Mouse (Mus musculus): ENCODE results near the gene Tkfc. TPM values are rescaled to one million over a fixed set of nuclear protein-coding genes. Genes with fewer than 3 reads are reported as not detected.

Tkfc gene
- polyA plus RNA-seq, 2 experiments: 15.4 to 24.1 TPM

DNA sequence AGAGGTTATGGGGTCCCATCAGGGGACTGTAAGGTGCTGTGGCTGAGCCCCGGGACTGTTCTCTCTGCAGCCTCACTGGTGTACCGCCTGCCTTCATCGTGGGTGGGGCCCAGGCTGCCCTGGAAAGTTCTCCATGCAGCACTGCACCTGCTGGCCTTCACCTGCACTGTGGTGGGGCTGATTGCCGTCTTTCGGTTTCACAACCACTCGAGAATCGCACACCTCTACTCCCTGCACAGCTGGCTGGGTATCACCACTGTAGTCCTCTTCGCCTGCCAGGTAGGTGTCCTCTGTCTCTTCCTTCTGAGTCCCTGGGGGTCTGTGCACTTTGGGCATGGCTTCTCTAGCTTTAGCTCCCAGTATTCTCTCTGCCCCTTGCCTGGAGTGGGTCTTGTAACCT lies 20.3 kb downstream of the Tkfc start:
- ATAC-seq (ENCODE audit: low FRiP score, low read depth) (no peak), DNase-seq (ENCODE audit: low spot score) (no peak)
- Histone ChIP-seq H3K4me3 (replicated peaks; ENCODE audit: low read length) (no peak overlapping the region), H3K9me3 (ENCODE audit: control insufficient read depth, low read length) (no peaks in the 10 kb centered on the region), H3K36me3 (ENCODE audit: control insufficient read depth, insufficient read depth, low read length) (peaks cover 37% of the 10 kb centered on the region; the same call in 1 of the 2 replicates), H3K4me1 (ENCODE audit: control insufficient read depth, insufficient read depth, low read length) (no peaks in the 10 kb centered on the region), H3K9ac (ENCODE audit: low read depth, low read length, severe bottlenecking) (no peak overlapping the region), H3K27ac (replicated peaks; ENCODE audit: low read depth, low read length) (no peak overlapping the region), H3K4me2 (replicated peaks; ENCODE audit: low read depth, low read length, severe bottlenecking) (no peak overlapping the region), H3K27me3 (ENCODE audit: control insufficient read depth, insufficient read depth, low read length) (no peaks in the 10 kb centered on the region)
- 84% methylated on average over 8 of the region's 8 CpGs for WGBS
- TF ChIP-seq POLR2A (IDR thresholded peaks at IDR 0.05; ENCODE audit: borderline replicate concordance, extremely low read depth, insufficient read depth, insufficient read length): no peak

DNA sequence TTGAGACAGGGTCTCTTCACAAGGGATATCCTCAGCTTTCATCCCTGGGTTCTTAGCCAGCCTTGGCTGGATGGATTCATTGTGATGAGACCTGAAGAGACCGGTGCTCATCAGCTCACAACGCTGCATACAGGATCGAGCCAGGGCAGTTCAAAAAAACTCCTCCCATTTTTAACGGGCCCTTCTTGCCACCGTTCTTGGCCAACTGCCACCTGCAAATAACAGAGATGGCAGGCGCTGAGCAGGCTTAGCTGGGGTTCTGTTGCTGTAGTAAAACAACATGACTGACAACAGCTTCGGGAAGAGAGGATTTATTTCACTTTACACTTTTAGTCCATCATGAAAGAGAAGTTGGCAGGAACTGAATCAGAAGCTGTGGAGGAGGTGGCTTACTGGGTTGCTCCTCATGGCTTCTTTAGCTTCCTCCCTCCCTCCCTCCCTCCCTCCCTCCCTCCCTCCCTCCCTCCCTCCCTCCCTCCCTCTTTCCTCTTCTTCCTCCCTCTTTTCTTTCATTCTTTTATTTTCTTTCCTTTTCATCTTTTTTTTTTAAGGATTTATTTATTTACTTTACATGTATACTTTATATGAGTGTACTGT lies 21.8 kb downstream of the Tkfc start:
- no peak overlapping the region for H3K4me2 ChIP-seq (replicated peaks; ENCODE audit: low read depth, low read length, severe bottlenecking)
- no peak overlapping the region for H3K27ac ChIP-seq (replicated peaks; ENCODE audit: low read depth, low read length)
- peaks cover 28% of the 10 kb centered on the region; the same call in 1 of the 2 replicates for H3K36me3 ChIP-seq (ENCODE audit: control insufficient read depth, insufficient read depth, low read length)
- H3K9me3 ChIP-seq (ENCODE audit: control insufficient read depth, low read length): no peaks in the 10 kb centered on the region
- DNase-seq (ENCODE audit: low spot score) (no peak), ATAC-seq (ENCODE audit: low FRiP score, low read depth) (no peak)
- no peaks in the 10 kb centered on the region; the same call in 1 of the 2 replicates for H3K4me1 ChIP-seq (ENCODE audit: control insufficient read depth, insufficient read depth, low read length)
- H3K27me3 ChIP-seq (ENCODE audit: control insufficient read depth, insufficient read depth, low read length): no peaks in the 10 kb centered on the region
- TF ChIP-seq POLR2A (IDR thresholded peaks at IDR 0.05; ENCODE audit: borderline replicate concordance, extremely low read depth, insufficient read depth, insufficient read length): no peak
- H3K9ac ChIP-seq (ENCODE audit: low read depth, low read length, severe bottlenecking): no peak overlapping the region
- no peak overlapping the region for H3K4me3 ChIP-seq (replicated peaks; ENCODE audit: low read length)
- 58% methylated on average over 7 of the region's 7 CpGs for WGBS

DNA sequence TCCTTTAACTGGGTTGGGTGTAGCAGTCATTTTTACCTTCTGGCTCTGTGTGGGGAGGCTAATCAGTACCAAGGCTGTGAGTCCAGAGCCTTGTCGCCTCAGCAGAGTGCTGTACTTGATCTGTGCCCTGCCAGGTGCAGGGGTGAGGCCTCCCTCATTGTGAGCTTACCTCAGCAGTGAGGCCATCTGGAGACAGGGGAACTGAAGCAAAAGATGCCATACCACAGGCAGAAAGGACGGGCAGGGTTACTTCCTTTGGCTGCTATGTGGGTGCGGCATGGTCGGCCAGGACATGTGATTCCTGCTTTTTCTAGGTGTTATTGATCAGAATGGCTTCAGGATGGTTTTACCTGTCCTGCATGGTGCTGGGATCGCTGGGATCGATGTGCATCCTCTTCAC lies 23.5 kb downstream of the Tkfc start:
- Histone ChIP-seq H3K36me3 (ENCODE audit: control insufficient read depth, insufficient read depth, low read length) (peaks cover 19% of the 10 kb centered on the region; the same call in 1 of the 2 replicates), H3K27ac (replicated peaks; ENCODE audit: low read depth, low read length) (no peak overlapping the region), H3K4me1 (ENCODE audit: control insufficient read depth, insufficient read depth, low read length) (peaks cover 6% of the 10 kb centered on the region; the same call in 1 of the 2 replicates), H3K9ac (ENCODE audit: low read depth, low read length, severe bottlenecking) (no peak overlapping the region), H3K4me2 (replicated peaks; ENCODE audit: low read depth, low read length, severe bottlenecking) (no peak overlapping the region), H3K4me3 (replicated peaks; ENCODE audit: low read length) (no peak overlapping the region), H3K27me3 (ENCODE audit: control insufficient read depth, insufficient read depth, low read length) (no peaks in the 10 kb centered on the region), H3K9me3 (ENCODE audit: control insufficient read depth, low read length) (no peaks in the 10 kb centered on the region)
- no peak for DNase-seq (ENCODE audit: low spot score)
- no peak for TF ChIP-seq POLR2A (IDR thresholded peaks at IDR 0.05; ENCODE audit: borderline replicate concordance, extremely low read depth, insufficient read depth, insufficient read length)
- 81% methylated on average over 6 of the region's 6 CpGs for WGBS
- ATAC-seq (ENCODE audit: low FRiP score, low read depth): no peak

DNA sequence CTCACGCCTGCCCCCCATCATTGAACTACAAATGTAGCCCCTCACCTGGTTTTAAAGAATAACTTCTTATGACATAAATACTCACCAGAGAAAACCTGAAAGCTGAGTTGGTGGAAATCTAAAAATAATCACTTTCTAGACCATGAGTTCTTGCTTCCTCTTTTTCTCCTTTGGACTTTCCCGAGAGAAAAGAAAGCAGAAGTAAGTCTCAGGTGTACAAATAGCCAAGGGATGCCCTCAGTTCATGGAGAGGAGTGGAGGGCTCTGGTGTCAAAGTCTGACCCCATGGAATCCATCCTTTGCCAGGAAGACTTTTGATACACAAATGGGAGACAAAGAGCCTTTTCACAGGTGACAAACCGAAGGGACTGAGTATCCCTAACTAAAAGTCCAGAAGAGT lies 24.7 kb downstream of the Tkfc start:
- DNase-seq (ENCODE audit: low spot score) (no peak), ATAC-seq (ENCODE audit: low FRiP score, low read depth) (no peak)
- Histone ChIP-seq H3K9ac (ENCODE audit: low read depth, low read length, severe bottlenecking) (no peak overlapping the region), H3K4me3 (replicated peaks; ENCODE audit: low read length) (no peak overlapping the region), H3K9me3 (ENCODE audit: control insufficient read depth, low read length) (no peaks in the 10 kb centered on the region), H3K27me3 (ENCODE audit: control insufficient read depth, insufficient read depth, low read length) (no peaks in the 10 kb centered on the region), H3K4me1 (ENCODE audit: control insufficient read depth, insufficient read depth, low read length) (peaks cover 8% of the 10 kb centered on the region), H3K4me2 (replicated peaks; ENCODE audit: low read depth, low read length, severe bottlenecking) (no peak overlapping the region), H3K36me3 (ENCODE audit: control insufficient read depth, insufficient read depth, low read length) (peaks cover 15% of the 10 kb centered on the region; the same call in 1 of the 2 replicates), H3K27ac (replicated peaks; ENCODE audit: low read depth, low read length) (no peak overlapping the region)
- no peak for TF ChIP-seq POLR2A (IDR thresholded peaks at IDR 0.05; ENCODE audit: borderline replicate concordance, extremely low read depth, insufficient read depth, insufficient read length)
- 81% methylated on average over 3 of the region's 3 CpGs for WGBS

DNA sequence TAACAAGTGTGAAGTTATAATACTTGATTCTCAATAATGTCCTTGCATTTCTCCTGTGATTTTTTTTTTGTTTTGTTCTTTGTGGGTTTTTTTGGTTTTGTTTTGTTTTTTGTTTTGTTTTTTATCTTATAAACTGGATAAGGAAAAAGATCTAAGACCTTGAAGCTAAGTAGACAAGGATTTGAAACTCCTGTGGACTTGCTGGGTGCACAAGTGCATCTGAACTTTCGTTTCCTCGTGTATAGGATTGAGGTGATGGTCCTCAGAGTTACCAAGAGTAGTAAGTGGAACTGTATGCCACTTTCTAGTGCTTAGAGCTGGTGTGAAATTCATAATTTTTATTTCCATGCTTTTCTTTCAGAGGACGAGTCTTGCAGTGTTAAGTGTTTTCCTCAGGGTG lies 25.4 kb downstream of the Tkfc start:
- peaks cover 15% of the 10 kb centered on the region; the same call in 1 of the 2 replicates for H3K36me3 ChIP-seq (ENCODE audit: control insufficient read depth, insufficient read depth, low read length)
- H3K4me2 ChIP-seq (replicated peaks; ENCODE audit: low read depth, low read length, severe bottlenecking): no peak overlapping the region
- H3K4me1 ChIP-seq (ENCODE audit: control insufficient read depth, insufficient read depth, low read length): peaks cover 8% of the 10 kb centered on the region
- DNase-seq (ENCODE audit: low spot score) (no peak), ATAC-seq (ENCODE audit: low FRiP score, low read depth) (no peak)
- no peaks in the 10 kb centered on the region for H3K9me3 ChIP-seq (ENCODE audit: control insufficient read depth, low read length)
- TF ChIP-seq POLR2A (IDR thresholded peaks at IDR 0.05; ENCODE audit: borderline replicate concordance, extremely low read depth, insufficient read depth, insufficient read length): no peak
- H3K27ac ChIP-seq (replicated peaks; ENCODE audit: low read depth, low read length): no peak overlapping the region
- H3K9ac ChIP-seq (ENCODE audit: low read depth, low read length, severe bottlenecking): no peak overlapping the region
- WGBS: 89% methylated on average over 3 of the region's 3 CpGs
- no peak overlapping the region for H3K4me3 ChIP-seq (replicated peaks; ENCODE audit: low read length)
- no peaks in the 10 kb centered on the region for H3K27me3 ChIP-seq (ENCODE audit: control insufficient read depth, insufficient read depth, low read length)

Data from limb, embryonic 14.5 days (tissue).